Mouse (Mus musculus) cerebellum, adult 11 months (tissue): ENCODE data around the gene Nkap.
"Not testable (repeated sequence)": the region's sequence is repeated elsewhere in the genome, so short reads cannot be mapped to it uniquely, and the experiment has no call there.

Experiments
- DNase-seq: peaks from one replicate; pipeline ENCODE4 v3.0.0; 2022

Gene Nkap

DNA sequence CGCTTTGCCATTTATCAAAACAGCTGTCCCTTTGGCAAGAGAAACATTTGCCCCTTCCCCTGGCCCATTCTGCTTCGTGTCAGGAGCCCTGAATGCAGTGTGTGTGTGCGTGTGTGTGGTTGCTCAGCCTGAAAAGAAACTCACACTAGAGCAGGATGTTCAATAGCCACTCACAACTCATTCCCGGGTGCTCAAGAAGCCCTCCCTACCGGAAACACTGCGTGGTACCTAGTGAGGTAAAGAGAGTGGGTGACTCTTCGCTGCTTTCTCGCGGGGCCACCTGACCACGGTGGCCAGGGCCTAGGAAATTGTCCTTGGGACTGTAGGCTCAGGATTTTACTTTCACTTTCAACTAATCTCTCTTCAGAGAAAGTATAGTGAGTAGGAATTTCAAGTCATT lies 34.6 kb downstream of the Nkap start:
- DNase-seq = no peak

DNA sequence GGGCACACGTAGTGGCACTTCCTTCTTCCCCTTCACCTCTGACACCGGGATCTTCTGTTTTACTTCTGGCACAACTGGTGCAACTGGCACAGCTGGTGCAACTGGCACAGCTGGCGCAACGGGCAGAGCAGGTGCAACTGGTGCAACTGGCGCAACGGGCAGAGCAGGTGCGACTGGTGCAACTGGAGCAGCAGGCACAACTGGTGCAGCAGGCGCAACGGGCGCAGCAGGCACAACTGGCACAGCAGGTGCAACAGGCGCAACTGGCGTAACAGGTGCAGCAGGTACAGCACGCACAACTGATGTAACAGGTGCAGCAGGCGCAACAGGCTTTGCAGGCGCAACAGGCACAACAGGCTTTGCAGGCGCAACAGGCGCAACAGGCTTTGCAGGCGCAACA lies 36.5 kb downstream of the Nkap start:
- no peak for DNase-seq

GRCm38 (mm10) chrX:37167085-37167484 lies 40.5 kb downstream of the Nkap start:
- DNase-seq = no peak

DNA sequence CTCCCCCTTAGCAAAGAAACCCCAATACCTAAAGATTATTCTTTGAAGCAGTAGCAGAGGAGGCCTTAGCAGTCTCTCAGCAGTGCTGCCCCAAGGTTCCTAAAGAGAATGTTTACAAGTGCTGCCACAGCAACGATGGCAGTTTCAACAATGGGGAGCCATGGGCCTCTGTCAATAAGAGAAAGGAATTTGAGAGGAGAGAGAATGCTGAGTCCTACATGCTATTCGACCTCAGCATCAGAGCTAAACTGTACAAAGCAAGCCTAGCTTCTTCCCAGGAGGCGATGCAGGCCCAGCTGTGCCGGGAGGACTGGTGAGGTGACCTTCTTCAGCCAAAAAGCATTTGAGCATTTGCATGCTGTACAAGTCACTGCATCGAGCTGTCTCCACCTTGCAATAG lies 42.1 kb downstream of the Nkap start, which contains the start of gene Akap14:
TSS of gene Akap14 (minus strand) at position 101 of the 400 bp plus-strand sequence.
- DNase-seq = no peak

DNA sequence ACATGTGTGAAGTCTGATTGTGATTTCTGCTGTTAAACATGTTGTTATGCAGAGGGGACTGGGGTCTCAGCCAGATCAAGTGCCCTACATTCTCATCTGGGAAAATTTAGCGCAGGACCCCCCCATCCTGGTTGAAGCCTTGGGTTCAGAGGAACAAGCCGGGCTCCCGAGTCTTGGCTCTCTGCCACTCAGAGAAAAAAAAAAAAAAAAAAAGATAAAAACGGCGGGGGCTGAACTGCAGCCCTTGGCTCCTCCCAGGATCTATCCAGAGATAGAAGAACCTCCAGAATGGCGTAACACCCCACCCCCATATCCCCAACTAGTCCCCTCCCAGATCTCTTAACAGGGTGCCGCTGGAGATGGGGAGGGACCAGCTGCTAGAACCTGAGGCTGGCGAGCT lies 57.8 kb downstream of the Nkap start:
- DNase-seq = not testable (repeated sequence)

DNA sequence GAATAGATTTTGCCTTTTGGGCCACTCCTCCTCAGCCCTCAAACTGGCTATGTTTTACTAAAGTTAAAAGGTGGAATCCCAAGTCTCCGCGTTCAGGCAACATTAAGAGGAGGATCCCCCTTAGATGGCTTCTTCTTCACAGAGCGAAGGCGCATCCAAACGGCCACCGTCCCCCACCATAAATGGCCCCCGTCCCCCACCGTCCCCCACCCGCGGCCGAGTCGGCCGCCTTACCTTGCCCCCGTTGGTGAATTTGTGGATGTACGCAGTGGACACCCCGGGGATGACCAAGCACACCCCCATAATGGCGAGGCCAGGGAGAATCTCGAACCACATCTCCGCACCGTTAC lies 64.1 kb downstream of the Nkap start:
- no peak for DNase-seq

DNA sequence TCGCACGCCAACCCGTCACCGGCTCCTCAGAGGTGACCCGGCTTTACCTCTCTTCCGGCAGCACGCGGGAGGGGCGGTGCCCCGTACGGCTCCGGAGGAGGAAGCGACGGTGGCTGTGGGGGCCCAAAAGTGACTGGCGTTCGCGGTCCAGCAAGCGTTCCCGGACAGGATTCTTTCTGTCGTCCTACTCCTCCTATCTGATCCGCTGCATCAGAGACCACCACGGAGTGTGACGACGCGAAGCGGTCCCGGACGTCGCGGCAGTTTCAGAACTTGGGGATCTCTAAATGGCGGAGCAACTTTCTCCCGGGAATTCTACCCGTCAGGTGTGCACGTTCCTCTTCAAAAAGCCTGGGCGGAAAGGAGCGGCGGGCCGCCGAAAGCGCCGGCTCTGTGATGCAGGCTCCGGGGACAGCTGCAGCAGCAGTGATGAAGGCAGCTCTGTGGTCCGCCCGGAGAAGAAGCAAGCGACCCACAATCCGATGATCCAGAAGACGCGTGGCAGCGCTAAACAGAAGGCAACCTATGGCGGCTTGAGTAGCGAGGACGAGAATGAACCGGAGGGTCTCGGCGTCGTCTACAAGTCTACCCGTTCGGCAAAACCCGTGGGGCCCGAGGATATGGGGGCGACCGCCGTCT lies 64.6 kb downstream of the Nkap start, which contains the start of the genes Ndufa1 and Rnf113a1:
TSS of gene Ndufa1 (minus strand) at position 59 of the 639 bp plus-strand sequence.
TSS of gene Rnf113a1 (plus strand) at position 141 of the 639 bp plus-strand sequence.
- DNase-seq = peak; percentile 76

- DNase-seq = no peak
These were observed 65.3 kb downstream of the Nkap start for GRCm38 (mm10) chrX:37191744-37192379.

DNA sequence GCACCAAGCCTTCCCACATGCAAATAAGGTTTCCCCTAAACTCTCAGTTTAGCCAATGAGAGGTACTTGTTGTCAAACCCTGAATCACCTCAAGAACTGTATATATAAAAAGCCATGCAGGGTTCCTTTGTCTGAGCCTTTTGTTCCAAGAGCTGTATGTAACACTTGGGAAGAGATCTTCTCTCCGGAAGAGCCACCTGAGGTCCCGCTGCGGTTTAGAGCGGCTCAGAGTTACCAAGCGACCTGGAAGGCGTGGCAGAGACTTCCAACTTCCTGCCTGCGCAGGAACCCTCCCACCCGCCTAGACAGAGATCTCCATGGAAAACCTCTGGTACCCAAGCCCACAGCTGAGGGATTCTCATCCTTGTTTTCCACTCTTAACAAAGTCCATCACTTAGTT lies 72.1 kb downstream of the Nkap start:
- no peak for DNase-seq
